Mouse (Mus musculus) cerebellum, adult 2 months (tissue): ENCODE data around the gene Rcor1.

Experiments
- CTCF ChIP-seq: fragments of 200-500 bp; IDR thresholded peaks from 2 replicates; pipeline ENCODE4 v1.5.1; 2011; ENCODE audit warnings: low read depth, mild to moderate bottlenecking, control low read depth, low read length, moderate library complexity, borderline replicate concordance; ENCODE audit not compliant: insufficient read depth
- POLR2A ChIP-seq: fragments of 200-500 bp; IDR thresholded peaks from 2 replicates; pipeline ENCODE4 v1.6.1; 2011; ENCODE audit warnings: low read length, control low read depth, borderline replicate concordance; ENCODE audit not compliant: insufficient read depth

GRCm38 (mm10) chr12:111016807-111017206 is 22.3 kb upstream of the Rcor1 start:
- no peak for TF ChIP-seq CTCF
- TF ChIP-seq POLR2A: no peak
